In the genomic region with DNA sequence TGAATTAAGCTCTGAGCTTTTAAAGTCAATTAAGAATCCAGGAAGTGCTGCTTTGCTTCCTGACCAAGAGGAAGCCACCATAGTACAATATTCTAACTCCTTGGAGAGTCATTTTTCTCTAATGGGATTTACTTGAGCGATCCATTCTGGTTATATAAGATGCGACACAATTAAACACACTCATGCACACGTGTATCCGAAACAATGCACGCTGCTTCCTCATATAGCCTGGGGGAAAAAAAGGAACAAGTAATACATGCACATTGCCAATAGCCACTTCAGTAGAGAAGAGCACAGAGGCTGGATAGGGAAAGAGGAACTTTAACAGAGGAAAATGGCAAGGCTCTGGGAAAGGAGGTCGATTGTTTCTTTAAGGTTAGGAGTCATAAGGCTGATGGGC, we compare ENCODE assay signal across 20 mouse cellular contexts.
"Had no signal": no experiment of that assay in that cellular context is flagged by ENCODE, and none has a peak within 500 bp of the region (broad histone marks: within the 10 kb centered on the region; RNA-seq: fewer than 3 reads in every experiment).

No protein-coding gene starts in this region.

- H3K36me3 ChIP-seq: liver, embryonic 13.5 days; midbrain, embryonic 10.5 days; midbrain, embryonic 13.5 days; stomach, embryonic 15.5 days had no signal

- H3K9ac ChIP-seq: liver, embryonic 13.5 days; midbrain, embryonic 13.5 days; stomach, embryonic 15.5 days had no signal

- ATAC-seq: intestine, postnatal 0 days; midbrain, embryonic 13.5 days; midbrain, embryonic 16.5 days had no signal

- H3K4me2 ChIP-seq: liver, embryonic 13.5 days; midbrain, embryonic 13.5 days; stomach, embryonic 15.5 days had no signal

- H3K4me3 ChIP-seq: layer of hippocampus, adult 2 months; left cerebral cortex, adult 2 months; liver, embryonic 13.5 days; midbrain, embryonic 10.5 days; midbrain, embryonic 13.5 days; myocyte; stomach, embryonic 15.5 days had no signal

- H3K4me1 ChIP-seq: liver, embryonic 13.5 days; midbrain, embryonic 10.5 days; midbrain, embryonic 13.5 days; stomach, embryonic 15.5 days had no signal

- H3K27ac ChIP-seq: kidney, postnatal 0 days; layer of hippocampus, adult 2 months; left cerebral cortex, adult 2 months; liver, embryonic 13.5 days; macrophage; midbrain, embryonic 10.5 days; midbrain, embryonic 13.5 days; stomach, embryonic 15.5 days had no signal

- DNase-seq: kidney, adult 2 months; kidney, postnatal 25 days; layer of hippocampus, adult 9-11 months; left cerebral cortex, postnatal 4 days; liver, embryonic 13.5 days; lung, adult 2 months; lung, postnatal 14 days; right cerebral cortex, postnatal 25 days; spleen, adult 18-20 months; thymus, postnatal 25 days had no signal

- H3K27me3 ChIP-seq: liver, embryonic 13.5 days; midbrain, embryonic 13.5 days; stomach, embryonic 15.5 days had no signal

- H3K9me3 ChIP-seq: liver, embryonic 13.5 days; midbrain, embryonic 10.5 days; midbrain, embryonic 13.5 days; stomach, embryonic 15.5 days had no signal
